Mouse (Mus musculus) midbrain, embryonic 16.5 days (tissue): ENCODE results near the gene G430095P16Rik. TPM values are rescaled to one million over a fixed set of nuclear protein-coding genes. Genes with fewer than 3 reads are reported as not detected.

ENCODE experiments used
- ATAC-seq: fragments of 200-750 bp; cut with Nextera tagmentation; 2 replicates; pipeline ENCODE4 v1.8.0; 2017; ENCODE audit warnings: moderate TSS enrichment
- H3K27ac ChIP-seq: fragments of 300-500 bp; sonication (generic); 2 replicates; pipeline ENCODE4 v1.5.1; 2014; ENCODE audit warnings: mild to moderate bottlenecking, low read length, mixed read lengths
- H3K27me3 ChIP-seq: fragments of 300-500 bp; sonication (generic); 2 replicates; pipeline ENCODE4 v1.6.1; 2014; ENCODE audit warnings: low read depth, low read length, mixed read lengths; ENCODE audit not compliant: control insufficient read depth, insufficient read depth
- H3K36me3 ChIP-seq: fragments of 300-500 bp; sonication (generic); 2 replicates; pipeline ENCODE4 v1.6.1; 2014; ENCODE audit warnings: mild to moderate bottlenecking, low read length, moderate library complexity, mixed read lengths; ENCODE audit not compliant: control insufficient read depth, insufficient read depth
- H3K4me1 ChIP-seq: fragments of 300-500 bp; sonication (generic); 2 replicates; pipeline ENCODE4 v1.6.1; 2014; ENCODE audit warnings: mild to moderate bottlenecking, low read length, mixed read lengths; ENCODE audit not compliant: control insufficient read depth, insufficient read depth
- H3K4me2 ChIP-seq: fragments of 300-500 bp; sonication (generic); 2 replicates; pipeline ENCODE4 v1.6.1; 2014; ENCODE audit warnings: mild to moderate bottlenecking, low read length, mixed read lengths
- H3K4me3 ChIP-seq: fragments of 300-500 bp; sonication (generic); 2 replicates; pipeline ENCODE4 v1.5.1; 2014; ENCODE audit warnings: low read depth, mild to moderate bottlenecking, low read length, moderate library complexity, mixed read lengths
- H3K9ac ChIP-seq: fragments of 300-500 bp; sonication (generic); 2 replicates; pipeline ENCODE4 v1.6.1; 2014; ENCODE audit warnings: low read depth, low read length, mixed read lengths
- H3K9me3 ChIP-seq: fragments of 300-500 bp; sonication (generic); replicated peaks from 2 replicates; pipeline ENCODE4 v1.6.1; 2014; ENCODE audit warnings: mild to moderate bottlenecking, low read length, mixed read lengths; ENCODE audit not compliant: control insufficient read depth, poor library complexity, severe bottlenecking
- WGBS: fragments of 180-500 bp; shearing (Covaris S2); extraction: QIAGEN DNeasy Blood & Tissue Kit; methylation state at CpG from one replicate; pipeline ENCODE4 v1.1.7; 2014; 5-methylcytosine and 5-hydroxymethylcytosine counted together
- polyA plus RNA-seq: library from polyadenylated mRNA; unstranded; fragments of >200 nt; fragmentation: Nextera tagmentation; extraction: Ambion mirVana; gene quantifications from 2 replicates; pipeline ENCODE4 v1.2.1, GENCODE M21; 2015

G430095P16Rik gene
- polyA plus RNA-seq, 1 experiment from 2014 or later: 1.1 TPM

DNA sequence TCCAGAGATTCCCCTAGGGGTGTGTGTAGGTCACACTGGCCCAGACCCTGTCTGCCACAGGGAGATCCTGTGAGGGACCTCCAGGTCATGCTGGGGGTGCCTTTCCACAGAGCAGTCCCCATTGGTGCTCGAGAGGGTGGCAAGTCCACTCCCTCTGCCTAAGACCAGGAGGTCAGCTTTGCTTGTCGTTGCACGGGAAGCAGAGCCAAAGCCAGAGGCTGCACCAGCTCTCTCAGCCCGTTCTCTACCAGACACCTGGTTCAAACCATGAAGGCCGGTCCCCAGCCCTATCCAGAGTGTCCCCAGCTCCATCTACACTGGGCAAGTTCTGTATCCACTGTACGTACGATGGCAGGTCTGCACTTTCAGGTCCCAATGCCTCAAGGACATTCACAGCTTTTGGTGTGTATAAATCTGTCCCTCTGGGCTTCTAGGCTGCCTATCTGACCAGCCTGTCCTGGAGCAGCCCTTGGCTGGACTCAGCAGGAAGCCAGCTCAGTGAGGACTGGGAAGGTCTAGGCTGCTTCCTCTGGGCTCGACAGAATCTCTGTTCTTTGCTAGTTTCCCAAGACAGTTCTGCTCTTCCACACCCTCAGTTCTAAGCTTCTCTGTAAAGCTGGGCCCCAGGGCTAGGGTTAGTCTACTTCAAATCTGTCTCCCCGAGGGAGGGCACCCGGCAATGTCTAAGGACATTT, 2.6 kb downstream of the G430095P16Rik start:
- peaks cover 23% of the 10 kb centered on the region for H3K4me1 ChIP-seq
- H3K9ac ChIP-seq: no peak overlapping the region
- H3K4me2 ChIP-seq: no peak overlapping the region
- no peaks in the 10 kb centered on the region for H3K9me3 ChIP-seq
- no peak for ATAC-seq
- H3K36me3 ChIP-seq: no peaks in the 10 kb centered on the region
- no peak overlapping the region for H3K4me3 ChIP-seq
- WGBS: 61% methylated on average over 10 of the region's 10 CpGs
- H3K27me3 ChIP-seq: no peaks in the 10 kb centered on the region
- peak overlapping the region; percentile 62 for H3K27ac ChIP-seq

DNA sequence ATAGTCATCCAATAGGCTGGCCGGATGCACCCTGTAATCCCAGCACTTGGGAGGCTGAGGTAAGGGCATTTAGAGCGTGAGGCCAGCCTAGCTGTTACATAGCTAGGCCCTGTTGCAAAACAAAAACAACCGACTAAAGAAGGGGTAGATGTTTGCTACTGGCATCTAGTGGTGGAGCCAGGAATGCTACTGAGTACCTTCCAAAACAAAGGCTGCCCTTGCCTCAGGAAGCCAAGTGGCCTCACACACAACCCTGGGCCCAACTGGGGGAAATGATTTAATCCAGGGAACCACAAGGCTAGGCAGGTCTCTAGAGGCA, 3.1 kb downstream of the G430095P16Rik start:
- Histone ChIP-seq H3K27ac (no peak overlapping the region; the same call in 1 of the 2 replicates), H3K4me3 (no peak overlapping the region), H3K27me3 (no peaks in the 10 kb centered on the region), H3K9me3 (no peaks in the 10 kb centered on the region), H3K9ac (no peak overlapping the region), H3K36me3 (no peaks in the 10 kb centered on the region), H3K4me2 (no peak overlapping the region), H3K4me1 (peaks cover 28% of the 10 kb centered on the region)
- 18% methylated on average over 3 of the region's 3 CpGs for WGBS
- ATAC-seq: no peak

DNA sequence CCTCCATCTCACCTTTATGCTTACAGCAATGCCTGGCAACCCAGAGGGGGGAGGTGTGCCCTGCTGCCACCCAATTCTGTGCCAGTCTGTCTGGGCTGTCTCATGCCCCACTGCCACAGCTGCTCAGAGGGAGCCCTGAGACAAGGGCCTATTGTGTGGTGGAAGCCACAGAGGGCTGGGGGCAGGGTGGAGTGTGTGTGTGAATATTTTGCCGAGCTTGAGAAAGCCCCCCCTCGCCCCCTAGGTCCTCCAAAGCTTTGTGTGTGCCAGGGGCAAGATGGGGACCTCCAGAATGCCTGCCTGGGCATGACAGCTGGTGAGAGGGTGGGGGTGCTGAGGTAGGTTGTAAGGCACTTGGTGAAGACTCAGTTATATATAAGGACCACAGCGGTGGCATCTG, 5.7 kb downstream of the G430095P16Rik start:
- no peaks in the 10 kb centered on the region; the same call in 1 of the 2 replicates for H3K27me3 ChIP-seq
- no peaks in the 10 kb centered on the region for H3K9me3 ChIP-seq
- peak overlapping the region; percentile 54 for H3K27ac ChIP-seq
- no peak overlapping the region for H3K9ac ChIP-seq
- WGBS: 57% methylated on average over 3 of the region's 3 CpGs
- ATAC-seq: 0 out of 2 replicates have a peak, but pooled peaks have one; percentile 64
- H3K4me1 ChIP-seq: peaks cover 40% of the 10 kb centered on the region
- H3K4me3 ChIP-seq: no peak overlapping the region
- H3K36me3 ChIP-seq: no peaks in the 10 kb centered on the region
- no peak overlapping the region for H3K4me2 ChIP-seq

GRCm38 (mm10) chr8:84729921-84730362, 7.1 kb downstream of the G430095P16Rik start:
- Histone ChIP-seq H3K4me1 (peaks cover 27% of the 10 kb centered on the region), H3K4me2 (no peak overlapping the region)
- no peak for ATAC-seq

GRCm38 (mm10) chr8:84730541-84731370, 7.9 kb downstream of the G430095P16Rik start:
- no peaks in the 10 kb centered on the region for H3K36me3 ChIP-seq
- WGBS: 29% methylated on average over 9 of the region's 9 CpGs
- H3K27me3 ChIP-seq: no peaks in the 10 kb centered on the region; the same call in 1 of the 2 replicates
- peak; percentile 54 for ATAC-seq
- H3K4me3 ChIP-seq: no peak overlapping the region
- H3K4me1 ChIP-seq: peaks cover 27% of the 10 kb centered on the region
- H3K27ac ChIP-seq: peak overlapping the region; percentile 81
- no peaks in the 10 kb centered on the region for H3K9me3 ChIP-seq
- no peak overlapping the region for H3K4me2 ChIP-seq
- peak overlapping the region; percentile 33 for H3K9ac ChIP-seq

More at GRCm38 (mm10) chr8:84729921-84730362, 7.1 kb downstream of the G430095P16Rik start:
- Histone ChIP-seq H3K27ac (peak overlapping the region; percentile 81), H3K4me3 (no peak overlapping the region), H3K9ac (no peak overlapping the region), H3K36me3 (no peaks in the 10 kb centered on the region), H3K27me3 (no peaks in the 10 kb centered on the region; the same call in 1 of the 2 replicates), H3K9me3 (no peaks in the 10 kb centered on the region)
- 82% methylated on average over 16 of the region's 16 CpGs for WGBS

DNA sequence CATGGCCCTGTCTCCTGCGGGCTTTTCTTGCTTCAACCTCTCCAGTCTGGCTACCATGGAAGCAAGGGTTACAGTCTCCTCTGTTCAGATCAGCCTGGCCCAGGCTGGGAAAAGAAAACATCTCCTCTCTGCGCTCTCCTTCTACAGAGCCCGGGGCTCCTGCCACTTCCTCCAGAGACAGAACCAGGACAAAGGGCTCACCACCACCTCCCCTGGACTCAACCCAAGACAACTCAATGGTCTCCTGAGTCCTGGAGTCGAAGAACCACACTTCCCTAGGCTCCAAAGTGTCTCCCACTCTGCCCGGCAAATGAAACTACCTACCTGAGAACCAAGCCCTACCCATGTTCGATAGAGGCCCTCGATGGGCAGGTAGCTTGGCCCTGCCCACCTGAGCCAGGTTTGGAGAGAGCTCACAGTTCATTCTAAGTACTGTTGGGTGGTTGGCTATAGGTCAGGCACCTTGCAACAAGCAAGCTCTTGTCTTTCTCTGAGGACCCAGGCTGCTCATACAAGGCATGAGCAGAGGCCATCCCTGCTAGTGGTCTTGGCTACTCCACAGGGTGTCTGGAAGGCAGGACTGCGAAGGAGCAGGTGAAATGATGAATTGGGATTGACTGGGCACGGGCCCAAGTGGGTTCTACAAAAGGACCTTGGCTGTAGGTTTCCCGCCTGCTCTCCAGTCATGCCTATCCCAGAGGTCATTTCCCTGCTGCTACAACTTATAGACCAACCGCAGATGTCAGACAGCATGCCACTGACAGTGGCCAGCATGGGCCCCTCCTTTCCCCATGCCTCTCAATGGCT, 8.8 kb downstream of the G430095P16Rik start:
- Histone ChIP-seq H3K9me3 (no peaks in the 10 kb centered on the region), H3K27ac (peak overlapping the region; percentile 81), H3K27me3 (no peaks in the 10 kb centered on the region; the same call in 1 of the 2 replicates), H3K9ac (no peak overlapping the region), H3K4me1 (peaks cover 27% of the 10 kb centered on the region), H3K4me2 (no peak overlapping the region), H3K36me3 (no peaks in the 10 kb centered on the region), H3K4me3 (no peak overlapping the region)
- no peak for ATAC-seq
- 63% methylated on average over 11 of the region's 11 CpGs for WGBS

DNA sequence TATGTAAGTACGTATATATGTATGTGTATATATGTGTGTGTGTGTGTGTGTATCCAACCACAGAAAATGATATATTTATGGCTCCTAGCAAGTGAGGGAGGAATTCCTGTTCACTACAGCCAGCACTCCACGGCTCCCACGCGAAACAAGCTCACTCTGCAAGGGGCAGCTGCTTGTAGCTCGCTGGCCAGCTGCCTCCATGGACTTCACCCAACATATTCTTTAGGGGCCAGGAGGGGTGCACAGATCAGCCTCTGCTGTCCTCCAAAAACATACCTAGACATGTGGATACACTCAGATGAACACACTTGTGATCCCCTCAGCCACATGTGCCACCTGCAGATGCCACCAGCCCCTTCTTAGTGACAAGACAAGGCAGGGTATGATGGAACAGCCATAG, 9.7 kb downstream of the G430095P16Rik start:
- H3K4me1 ChIP-seq: peaks cover 27% of the 10 kb centered on the region
- no peaks in the 10 kb centered on the region for H3K9me3 ChIP-seq
- no peak overlapping the region for H3K9ac ChIP-seq
- H3K4me2 ChIP-seq: no peak overlapping the region
- ATAC-seq: no peak
- H3K4me3 ChIP-seq: no peak overlapping the region
- peak overlapping the region; percentile 81 for H3K27ac ChIP-seq
- no peaks in the 10 kb centered on the region for H3K36me3 ChIP-seq
- WGBS: 68% methylated on average over 5 of the region's 5 CpGs
- no peaks in the 10 kb centered on the region; the same call in 1 of the 2 replicates for H3K27me3 ChIP-seq

DNA sequence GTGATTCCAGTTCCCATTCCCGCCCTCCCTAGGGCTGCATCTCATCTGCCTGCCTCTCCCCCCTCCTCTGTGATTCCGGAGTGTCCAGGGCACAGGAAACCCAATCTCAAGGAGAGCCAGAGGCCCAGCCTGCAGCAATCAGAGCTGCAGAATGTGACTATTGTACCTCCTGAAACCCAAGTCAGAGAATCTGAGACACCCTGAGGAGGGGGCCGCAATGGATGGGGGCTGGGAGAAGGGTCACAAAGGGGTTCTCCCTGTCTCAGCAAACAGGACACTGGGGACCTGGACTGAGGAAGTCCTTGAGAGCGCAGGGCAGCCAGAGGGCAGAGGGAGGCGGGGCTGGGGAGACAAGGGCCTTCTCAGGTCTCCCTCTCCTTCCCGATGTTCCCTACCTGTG, 10.2 kb downstream of the G430095P16Rik start:
- peaks cover 2% of the 10 kb centered on the region; the same call in 1 of the 2 replicates for H3K27me3 ChIP-seq
- H3K9ac ChIP-seq: 0 out of 2 replicates have a peak overlapping the region, but pooled peaks have one; percentile 23
- H3K36me3 ChIP-seq: no peaks in the 10 kb centered on the region
- 53% methylated on average over 5 of the region's 6 CpGs for WGBS
- H3K4me1 ChIP-seq: peaks cover 29% of the 10 kb centered on the region
- no peak for ATAC-seq
- no peak overlapping the region for H3K4me3 ChIP-seq
- H3K27ac ChIP-seq: peak overlapping the region; percentile 81; the same call in 1 of the 2 replicates
- H3K4me2 ChIP-seq: no peak overlapping the region
- no peaks in the 10 kb centered on the region for H3K9me3 ChIP-seq
